Mouse (Mus musculus) heart, embryonic 16.5 days (tissue): ENCODE measurements around the gene Kazald1. TPM values are rescaled to one million over a fixed set of nuclear protein-coding genes. Genes with fewer than 3 reads are reported as not detected.
"Not testable (repeated sequence)": the region's sequence is repeated elsewhere in the genome, so short reads cannot be mapped to it uniquely, and the experiment has no call there.

Experiments used
- ATAC-seq: fragments of 200-750 bp; cut with Nextera tagmentation; replicated peaks from 2 replicates; pipeline ENCODE4 v1.8.0; 2017; ENCODE audit warnings: moderate number of reproducible peaks; ENCODE audit not compliant: insufficient read depth, low FRiP score; ENCODE audit errors: extremely low read depth
- H3K27ac ChIP-seq: fragments of 300-500 bp; sonication (generic); 2 replicates; pipeline ENCODE4 v1.5.1; 2014; ENCODE audit warnings: mild to moderate bottlenecking, low read length, control low read depth, moderate library complexity
- H3K27me3 ChIP-seq: fragments of 300-500 bp; sonication (generic); 2 replicates; pipeline ENCODE4 v1.6.1; 2014; ENCODE audit warnings: low read length, mixed read lengths; ENCODE audit not compliant: control insufficient read depth, insufficient read depth
- H3K36me3 ChIP-seq: fragments of 300-500 bp; sonication (generic); 2 replicates; pipeline ENCODE4 v1.6.1; 2014; ENCODE audit not compliant: control insufficient read depth, insufficient read depth
- H3K4me1 ChIP-seq: fragments of 300-500 bp; sonication (generic); 2 replicates; pipeline ENCODE4 v1.6.1; 2014; ENCODE audit warnings: low read length, mixed read lengths; ENCODE audit not compliant: control insufficient read depth, insufficient read depth
- H3K4me2 ChIP-seq: fragments of 300-500 bp; sonication (generic); 2 replicates; pipeline ENCODE4 v1.6.1; 2014; ENCODE audit warnings: low read depth, mild to moderate bottlenecking, control low read depth, low read length
- H3K4me3 ChIP-seq: fragments of 300-500 bp; sonication (generic); 2 replicates; pipeline ENCODE4 v1.5.1; 2014; ENCODE audit warnings: mild to moderate bottlenecking, control low read depth, low read length
- H3K9ac ChIP-seq: fragments of 300-500 bp; sonication (generic); 2 replicates; pipeline ENCODE4 v1.6.1; 2014; ENCODE audit warnings: low read length, control low read depth
- H3K9me3 ChIP-seq: fragments of 300-500 bp; sonication (generic); replicated peaks from 2 replicates; pipeline ENCODE4 v1.6.1; 2016; ENCODE audit warnings: low read length; ENCODE audit not compliant: control insufficient read depth
- WGBS: fragments of 180-500 bp; shearing (Covaris S2); extraction: QIAGEN DNeasy Blood & Tissue Kit; methylation state at CpG from one replicate; pipeline ENCODE4 v1.1.7; 2014; 5-methylcytosine and 5-hydroxymethylcytosine counted together
- polyA plus RNA-seq: library from polyadenylated mRNA; unstranded; fragments of >200 nt; fragmentation: Nextera tagmentation; extraction: Ambion mirVana; gene quantifications from 2 replicates; pipeline ENCODE4 v1.2.1, GENCODE M21; 2015

Kazald1 gene
- polyA plus RNA-seq, 1 experiment from 2014 or later = 13.0 TPM

DNA sequence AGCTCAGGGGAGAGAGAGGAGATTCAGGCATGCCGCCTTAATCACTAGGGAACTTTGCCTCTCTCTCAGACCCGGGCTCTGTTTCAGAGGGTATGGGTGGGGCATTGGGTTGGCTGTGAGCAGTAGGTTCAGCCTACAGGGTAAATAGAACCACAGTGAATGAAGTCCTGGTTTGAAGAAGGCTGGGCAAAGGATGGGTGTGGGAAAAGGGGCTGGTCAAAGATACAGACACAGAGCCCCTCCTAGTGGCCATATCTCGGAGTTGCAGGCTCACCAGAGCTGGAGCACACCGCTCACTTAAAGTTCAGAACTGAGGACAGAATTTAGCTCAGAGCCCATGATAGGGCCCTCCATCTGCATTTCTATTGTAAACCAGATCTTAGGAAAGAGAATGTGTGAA is 43.3 kb upstream of the Kazald1 start:
- Histone ChIP-seq H3K9ac (no peak overlapping the region), H3K36me3 (peaks cover 12% of the 10 kb centered on the region), H3K27ac (no peak overlapping the region), H3K4me1 (peaks cover 30% of the 10 kb centered on the region), H3K4me2 (no peak overlapping the region), H3K4me3 (no peak overlapping the region), H3K27me3 (no peaks in the 10 kb centered on the region), H3K9me3 (no peaks in the 10 kb centered on the region)
- WGBS = 18% methylated on average over 4 of the region's 4 CpGs
- ATAC-seq = peak; percentile 47; the same call in 1 of the 2 replicates

- Histone ChIP-seq H3K27me3 (no peaks in the 10 kb centered on the region), H3K4me2 (no peak overlapping the region), H3K4me3 (no peak overlapping the region), H3K4me1 (peaks cover 26% of the 10 kb centered on the region), H3K27ac (no peak overlapping the region), H3K9ac (0 out of 2 replicates have a peak overlapping the region, but pooled peaks have one; percentile 13), H3K36me3 (peaks cover 6% of the 10 kb centered on the region), H3K9me3 (no peaks in the 10 kb centered on the region)
- 40% methylated on average over 17 of the region's 17 CpGs for WGBS
- no peak for ATAC-seq
These were observed 42.3 kb upstream of the Kazald1 start for GRCm38 (mm10) chr19:45032570-45033332.

GRCm38 (mm10) chr19:45036867-45037266 is 38.2 kb upstream of the Kazald1 start:
- 32% methylated on average over 16 of the region's 16 CpGs for WGBS
- Histone ChIP-seq H3K9me3 (no peaks in the 10 kb centered on the region), H3K4me1 (peaks cover 8% of the 10 kb centered on the region), H3K4me2 (no peak overlapping the region), H3K4me3 (no peak overlapping the region), H3K27ac (no peak overlapping the region), H3K9ac (no peak overlapping the region), H3K27me3 (peaks cover 20% of the 10 kb centered on the region), H3K36me3 (no peaks in the 10 kb centered on the region)
- ATAC-seq = no peak

- not testable (repeated sequence) for H3K36me3 ChIP-seq, H3K9ac ChIP-seq, H3K4me2 ChIP-seq, H3K4me1 ChIP-seq, H3K27ac ChIP-seq, H3K4me3 ChIP-seq, ATAC-seq, H3K9me3 ChIP-seq
- WGBS = 86% methylated on average over 7 of the region's 7 CpGs
- peaks cover 24% of the 10 kb centered on the region for H3K27me3 ChIP-seq
These were observed 36.8 kb upstream of the Kazald1 start for GRCm38 (mm10) chr19:45038198-45038597.

DNA sequence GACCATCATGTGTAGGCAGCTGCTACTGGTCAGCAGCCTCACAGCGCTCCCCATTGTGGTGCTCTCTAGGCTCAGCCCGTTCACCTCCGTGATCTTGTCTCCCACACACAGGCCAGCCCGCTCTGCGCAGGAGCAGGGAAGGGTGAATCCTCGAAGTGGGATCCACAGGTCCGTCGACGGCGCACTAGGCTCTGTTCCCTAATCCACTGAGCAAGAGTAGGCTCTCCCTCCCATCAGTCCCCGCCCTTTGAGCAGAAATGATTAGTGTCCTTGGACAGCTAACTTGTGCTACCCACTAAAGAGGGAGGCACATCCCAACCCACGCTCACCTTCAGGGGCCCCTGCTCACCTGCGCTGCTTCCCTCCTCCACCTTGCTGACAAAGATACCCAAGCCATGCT is 34.8 kb upstream of the Kazald1 start:
- no peak overlapping the region for H3K9ac ChIP-seq
- H3K4me1 ChIP-seq = no peaks in the 10 kb centered on the region
- no peak overlapping the region for H3K4me2 ChIP-seq
- WGBS = 40% methylated on average over 13 of the region's 13 CpGs
- H3K9me3 ChIP-seq = no peaks in the 10 kb centered on the region
- ATAC-seq = no peak
- peaks cover 40% of the 10 kb centered on the region for H3K27me3 ChIP-seq
- H3K36me3 ChIP-seq = no peaks in the 10 kb centered on the region
- H3K27ac ChIP-seq = no peak overlapping the region
- H3K4me3 ChIP-seq = no peak overlapping the region

DNA sequence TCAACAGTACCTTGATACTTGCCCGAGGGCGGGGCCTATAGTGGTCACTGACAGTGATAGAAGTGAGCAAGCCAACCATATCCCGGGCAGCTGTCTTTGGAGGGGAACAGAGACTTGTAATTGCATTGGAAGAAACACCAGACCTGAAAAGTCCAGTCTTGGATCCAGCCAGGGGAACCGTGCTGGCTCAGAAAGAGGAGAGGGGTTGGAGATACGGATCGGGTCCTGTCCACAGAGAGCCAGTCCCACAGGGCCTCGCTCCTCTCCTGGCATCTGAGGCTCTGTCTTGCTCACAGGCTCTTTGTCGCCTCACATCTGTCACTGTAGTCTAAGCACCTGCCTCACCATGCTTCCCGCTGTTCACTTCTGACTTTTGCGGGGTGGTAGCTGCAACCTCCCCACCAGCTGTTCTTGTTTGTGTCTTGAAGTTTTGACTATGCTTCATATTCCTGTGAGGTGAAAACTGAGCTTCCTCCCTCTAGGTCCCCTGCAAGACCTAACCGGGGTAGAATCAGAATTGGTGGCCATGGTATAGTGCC is 30.6 kb upstream of the Kazald1 start:
- Histone ChIP-seq H3K36me3 (no peaks in the 10 kb centered on the region), H3K27ac (no peak overlapping the region), H3K4me1 (peaks cover 19% of the 10 kb centered on the region), H3K27me3 (peaks cover 47% of the 10 kb centered on the region), H3K4me2 (no peak overlapping the region), H3K4me3 (no peak overlapping the region), H3K9me3 (no peaks in the 10 kb centered on the region), H3K9ac (no peak overlapping the region)
- ATAC-seq = no peak
- WGBS = 61% methylated on average over 11 of the region's 11 CpGs

DNA sequence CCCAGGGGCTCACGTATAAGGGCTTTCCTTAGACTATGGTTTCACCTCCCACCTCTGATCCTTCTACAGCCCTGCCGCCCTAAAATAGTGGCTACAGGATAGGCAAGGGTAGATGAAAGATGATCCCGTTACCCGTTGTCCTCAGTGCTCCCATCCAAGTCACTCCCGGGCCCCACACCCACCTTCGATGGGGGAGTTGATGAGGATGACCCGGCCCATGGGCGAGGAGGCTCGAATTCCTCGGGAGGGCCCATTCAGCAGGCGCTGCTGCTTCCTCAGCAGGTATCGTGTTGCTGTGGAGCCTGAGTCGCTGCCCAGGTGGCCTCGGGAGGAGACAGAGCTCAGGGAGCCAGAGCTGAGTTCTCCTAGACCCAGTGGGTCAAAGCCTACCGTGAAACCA is 29.8 kb upstream of the Kazald1 start:
- no peak overlapping the region for H3K9ac ChIP-seq
- WGBS = 37% methylated on average over 15 of the region's 15 CpGs
- no peak for ATAC-seq
- H3K27ac ChIP-seq = no peak overlapping the region
- no peak overlapping the region for H3K4me2 ChIP-seq
- no peak overlapping the region for H3K4me3 ChIP-seq
- no peaks in the 10 kb centered on the region for H3K36me3 ChIP-seq
- no peaks in the 10 kb centered on the region for H3K9me3 ChIP-seq
- peaks cover 41% of the 10 kb centered on the region for H3K27me3 ChIP-seq
- peaks cover 19% of the 10 kb centered on the region for H3K4me1 ChIP-seq

- peak within 1 kb of the TSS; percentile 78 for H3K9ac ChIP-seq
- peak within 1 kb of the TSS; percentile 68 for H3K4me3 ChIP-seq
- peaks cover under 1% of the 10 kb centered on the region; the same call in 1 of the 2 replicates for H3K36me3 ChIP-seq
- H3K27ac ChIP-seq = no peak within 1 kb of the TSS
- H3K27me3 ChIP-seq = peaks cover 37% of the 10 kb centered on the region
- WGBS = 70% methylated on average over 5 of the region's 5 CpGs
- peaks cover 19% of the 10 kb centered on the region for H3K4me1 ChIP-seq
- no peaks in the 10 kb centered on the region for H3K9me3 ChIP-seq
- no peak for ATAC-seq
- peak within 1 kb of the TSS; percentile 91 for H3K4me2 ChIP-seq
These were observed 29.4 kb upstream of the Kazald1 start, which contains the start of gene Pdzd7 for GRCm38 (mm10) chr19:45045651-45046050. TSS of gene Pdzd7 (minus strand) at chr19:45045717.

- peak overlapping the region; percentile 68 for H3K4me3 ChIP-seq
- H3K27ac ChIP-seq = peak overlapping the region; percentile 93
- H3K27me3 ChIP-seq = peaks cover 31% of the 10 kb centered on the region
- H3K4me1 ChIP-seq = peaks cover 19% of the 10 kb centered on the region
- peaks cover 7% of the 10 kb centered on the region; the same call in 1 of the 2 replicates for H3K36me3 ChIP-seq
- no peaks in the 10 kb centered on the region for H3K9me3 ChIP-seq
- peak overlapping the region; percentile 91 for H3K4me2 ChIP-seq
- no peak for ATAC-seq
- WGBS = 3% methylated on average over 34 of the region's 34 CpGs
- peak overlapping the region; percentile 78 for H3K9ac ChIP-seq
These were observed 28.3 kb upstream of the Kazald1 start for GRCm38 (mm10) chr19:45046523-45047321.
